ENCODE assay signal across 9 mouse cellular contexts in genomic region chr7:134224421-134224740, GRCm38 (mm10). TPM values are rescaled to one million over a fixed set of nuclear protein-coding genes. Genes with fewer than 3 reads are reported as not detected.
DNase-seq lines count a peak whose midpoint lies in the region; ATAC-seq and TF ChIP-seq lines count a peak whose summit lies in the region.
"Had no signal": no experiment of that assay in that cellular context is flagged by ENCODE, and none has a peak within 500 bp of the region (broad histone marks: within the 10 kb centered on the region; RNA-seq: fewer than 3 reads in every experiment).

No protein-coding gene starts in this region.

- H3ac ChIP-seq in C2C12 (ENCODE audit: control insufficient read depth, insufficient read length, low read depth) = peak overlapping the region; percentile 86

- 2% methylated on average over 14 of the region's 14 CpGs for WGBS in heart, embryonic 10.5 days
- WGBS in forebrain, embryonic 12.5 days = under 1% methylated on average over 14 of the region's 14 CpGs
- WGBS in limb, embryonic 12.5 days = under 1% methylated on average over 14 of the region's 14 CpGs
- 0% methylated on average over 14 of the region's 14 CpGs for WGBS in neural tube, embryonic 15.5 days

- peak overlapping the region; percentile 68 for H3K9ac ChIP-seq in forebrain, embryonic 12.5 days
- peak overlapping the region; percentile 71 for H3K9ac ChIP-seq in limb, embryonic 12.5 days (replicated peaks)
- peak overlapping the region; percentile 59 for H3K9ac ChIP-seq in neural tube, embryonic 15.5 days (replicated peaks)

- peaks cover 33% of the 10 kb centered on the region for H3K4me1 ChIP-seq in heart, embryonic 10.5 days
- peaks cover 24% of the 10 kb centered on the region for H3K4me1 ChIP-seq in forebrain, embryonic 12.5 days
- peaks cover 21% of the 10 kb centered on the region for H3K4me1 ChIP-seq in limb, embryonic 12.5 days (replicated peaks)
- H3K4me1 ChIP-seq in neural tube, embryonic 15.5 days = peaks cover 29% of the 10 kb centered on the region

- H3K27ac ChIP-seq in heart, embryonic 10.5 days = peak overlapping the region; percentile 90
- 0 out of 2 replicates have a peak overlapping the region, but pooled peaks have one; percentile 31 for H3K27ac ChIP-seq in forebrain, embryonic 12.5 days
- H3K27ac ChIP-seq in limb, embryonic 12.5 days = peak overlapping the region; percentile 41; the same call in 1 of the 2 replicates
- H3K27ac ChIP-seq in neural tube, embryonic 15.5 days (replicated peaks) = peak overlapping the region; percentile 76

- ATAC-seq in forebrain, embryonic 12.5 days (ENCODE audit: low FRiP score) = no peak; the same call in 1 of the 2 replicates
- no peak for ATAC-seq in limb, embryonic 12.5 days (ENCODE audit: insufficient number of reproducible peaks, insufficient read depth, low FRiP score, low TSS enrichment, low read depth)
- ATAC-seq in neural tube, embryonic 15.5 days (ENCODE audit: low FRiP score) = peak; percentile 58
- no peak for ATAC-seq in megakaryocyte-erythroid progenitor cell, adult 5-6 weeks (replicated peaks; ENCODE audit: low FRiP score, low TSS enrichment, poor library complexity, severe bottlenecking)

- peak overlapping the region; percentile 81 for H3K4me3 ChIP-seq in heart, embryonic 10.5 days
- peak overlapping the region; percentile 52 for H3K4me3 ChIP-seq in C2C12 (ENCODE audit: insufficient read depth, poor library complexity, severe bottlenecking)
- H3K4me3 ChIP-seq in forebrain, embryonic 12.5 days (replicated peaks) = peak overlapping the region; percentile 67
- peak overlapping the region; percentile 66 for H3K4me3 ChIP-seq in limb, embryonic 12.5 days (replicated peaks)
- peak overlapping the region; percentile 68 for H3K4me3 ChIP-seq in neural tube, embryonic 15.5 days (replicated peaks)

- H3K27me3 ChIP-seq in heart, embryonic 10.5 days (ENCODE audit: insufficient read depth, poor library complexity, severe bottlenecking) = peaks cover 30% of the 10 kb centered on the region
- no peaks in the 10 kb centered on the region for H3K27me3 ChIP-seq in C2C12 (ENCODE audit: control insufficient read depth, insufficient read depth, insufficient read length)
- H3K27me3 ChIP-seq in forebrain, embryonic 12.5 days = peaks cover 42% of the 10 kb centered on the region
- peaks cover 37% of the 10 kb centered on the region for H3K27me3 ChIP-seq in limb, embryonic 12.5 days
- peaks cover 24% of the 10 kb centered on the region; the same call in 1 of the 2 replicates for H3K27me3 ChIP-seq in neural tube, embryonic 15.5 days (replicated peaks)

- H3K4me2 ChIP-seq in forebrain, embryonic 12.5 days = peak overlapping the region; percentile 99
- H3K4me2 ChIP-seq in limb, embryonic 12.5 days = peak overlapping the region; percentile 98
- H3K4me2 ChIP-seq in neural tube, embryonic 15.5 days = peak overlapping the region; percentile 96

- TF ChIP-seq CTCF in C2C12 (IDR thresholded peaks at IDR 0.05; ENCODE audit: control insufficient read depth, insufficient read depth, insufficient read length) = no peak

- H3K9me3 ChIP-seq in heart, embryonic 10.5 days = no peaks in the 10 kb centered on the region
- no peaks in the 10 kb centered on the region for H3K9me3 ChIP-seq in forebrain, embryonic 12.5 days
- H3K9me3 ChIP-seq in limb, embryonic 12.5 days = no peaks in the 10 kb centered on the region
- no peaks in the 10 kb centered on the region for H3K9me3 ChIP-seq in neural tube, embryonic 15.5 days (replicated peaks)

- peaks cover 8% of the 10 kb centered on the region for H3K79me3 ChIP-seq in C2C12 (ENCODE audit: low read depth)

- H3K79me2 ChIP-seq in C2C12 (ENCODE audit: control insufficient read depth, insufficient read depth) = peaks cover 15% of the 10 kb centered on the region

- no peaks in the 10 kb centered on the region for H3K36me3 ChIP-seq in heart, embryonic 10.5 days
- H3K36me3 ChIP-seq in C2C12 (ENCODE audit: control insufficient read depth, insufficient read depth) = no peaks in the 10 kb centered on the region
- no peaks in the 10 kb centered on the region for H3K36me3 ChIP-seq in forebrain, embryonic 12.5 days (replicated peaks)
- H3K36me3 ChIP-seq in limb, embryonic 12.5 days = no peaks in the 10 kb centered on the region
- no peaks in the 10 kb centered on the region for H3K36me3 ChIP-seq in neural tube, embryonic 15.5 days
- H3K36me3 ChIP-seq: G1E had no signal

- no peak for DNase-seq in heart, embryonic 10.5 days (ENCODE audit: low spot score)
- no peak for DNase-seq in heart, adult 9 months (ENCODE audit: low spot score in 2 of 2)
- no peak for DNase-seq in layer of hippocampus, adult 9-10 months (ENCODE audit: low spot score)

TF ChIP-seq in C2C12, 6 proteins besides CTCF, POLR2A, EP300 and RAD21:
- TF ChIP-seq MAX (IDR thresholded peaks at IDR 0.05) (no peak), MYOD1 (IDR thresholded peaks at IDR 0.05; ENCODE audit: control insufficient read depth, insufficient read length, low read depth) (no peak), USF1 (IDR thresholded peaks at IDR 0.05; ENCODE audit: low read depth) (no peak), CEBPB (IDR thresholded peaks at IDR 0.05; ENCODE audit: low read depth) (no peak), FOSL1 (IDR thresholded peaks at IDR 0.05; ENCODE audit: insufficient read depth, low read length, poor library complexity, severe bottlenecking) (no peak)

RNA-seq across cellular contexts. Expression of gene Adam12, which starts 7.6 kb away (rescaled TPM):
- 4.3 and 9.6 TPM in 2 replicates for polyA plus RNA-seq in heart, embryonic 10.5 days (2016; fragmentation: Nextera tagmentation; extraction: Ambion mirVana)
- 14.7 TPM for polyA plus RNA-seq in C2C12 (2012; fragmentation: generic; extraction: Trizol)
- polyA plus RNA-seq in forebrain, embryonic 12.5 days (2016; fragmentation: Nextera tagmentation; extraction: Ambion mirVana) = 1.8 and 2.1 TPM in 2 replicates
- 2.9 and 4.9 TPM in 2 replicates for polyA plus RNA-seq in limb, embryonic 12.5 days (2016; fragmentation: Nextera tagmentation; extraction: Ambion mirVana)
- 3.7 and 5.1 TPM in 2 replicates for polyA plus RNA-seq in neural tube, embryonic 15.5 days (2015; fragmentation: Nextera tagmentation; extraction: Ambion mirVana)
- 0.72 TPM in 1 of 2 replicates, not detected in the other for total RNA-seq in megakaryocyte-erythroid progenitor cell, adult 5-6 weeks (2014; fragmentation: Nextera tagmentation)
- total RNA-seq in megakaryocyte-erythroid progenitor cell, adult 5-6 weeks (2017) = 0.19 TPM in 1 of 2 replicates, not detected in the other
- polyA plus RNA-seq: G1E had no signal

Comparison
In these comparisons a context has a peak if more than half of its experiments do, and no peak if none do; other contexts are left out.
1. H3K27ac ChIP-seq: peak in every context shown above with its lines; median percentile 90 in heart, embryonic 10.5 days; 76 in neural tube, embryonic 15.5 days; 41 in limb, embryonic 12.5 days; 31 in forebrain, embryonic 12.5 days.